Mouse (Mus musculus) spleen, adult 2 months (tissue): ENCODE results near the gene Pnkd.

Experiments
- CTCF ChIP-seq: fragments of 200-500 bp; IDR thresholded peaks from 2 replicates; pipeline ENCODE4 v1.5.1; 2011; ENCODE audit warnings: mild to moderate bottlenecking, inconsistent platforms; ENCODE audit not compliant: insufficient read depth, insufficient read length, insufficient replicate concordance; ENCODE audit errors: extremely low read depth
- POLR2A ChIP-seq: fragments of 200-500 bp; IDR thresholded peaks from 2 replicates; pipeline ENCODE4 v1.6.1; 2011; ENCODE audit warnings: low read depth, low read length, inconsistent platforms

GRCm38 (mm10) chr1:74386714-74387385, 102.1 kb downstream of the Pnkd start:
- TF ChIP-seq CTCF (peak; percentile 19; the same call in 1 of the 2 replicates), POLR2A (peak; percentile 49)
